Mouse (Mus musculus) liver, embryonic 14.5 days (tissue): ENCODE measurements at regions not wholly inside any gene's neighbourhood (a gene's known extent, or its start where the extent isn't known, plus 50 kb on each side); places are given as distances from the start of the nearest gene placed in this dataset.

Experiments
- CTCF ChIP-seq: IDR thresholded peaks from 2 replicates; pipeline ENCODE4 v1.5.1; 2016; ENCODE audit warnings: antibody characterized with exemption, low read depth, control low read depth
- EP300 ChIP-seq: IDR thresholded peaks from 2 replicates; pipeline ENCODE4 v1.6.1; 2016; ENCODE audit warnings: antibody characterized with exemption, low read depth

DNA sequence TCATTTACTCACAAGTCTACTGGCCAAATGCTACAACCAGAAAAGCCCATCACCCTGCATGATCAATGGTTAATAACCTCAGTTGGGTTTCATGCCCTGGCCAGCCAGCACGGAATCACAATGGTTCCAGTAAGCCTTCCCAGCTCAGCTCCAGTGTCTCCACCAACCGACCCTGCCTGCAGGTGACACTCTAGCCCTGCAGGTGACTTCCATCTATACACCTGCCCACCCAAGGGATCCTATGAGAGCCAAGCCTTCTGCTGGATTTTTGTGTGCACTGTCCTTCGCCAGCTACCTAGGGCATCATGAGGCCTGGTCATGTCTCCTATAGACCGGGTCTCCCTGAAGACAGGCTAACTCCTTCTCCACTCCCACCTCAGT, 135.3 kb downstream of the Vegfa start:
- peak; percentile 42; the same call in 1 of the 2 replicates for TF ChIP-seq CTCF
- no peak for TF ChIP-seq EP300
